Mouse (Mus musculus) embryo, embryonic 10.5 days (tissue): ENCODE measurements at regions not wholly inside any gene's neighbourhood (a gene's known extent, or its start where the extent isn't known, plus 50 kb on each side); places are given as distances from the start of the nearest gene placed in this dataset.
A peak's percentile ranks its signal among the peaks of the same experiment; 100 is the strongest.

Experiments used
- DNase-seq: peaks from one replicate; pipeline ENCODE4 v3.0.0-alpha.2; 2015; ENCODE audit warnings: low spot score

- no peak for DNase-seq
Measured at GRCm38 (mm10) chr5:119389857-119390256, 280.6 kb upstream of the Tbx3 start.

GRCm38 (mm10) chr5:119398475-119398874 lies 272.0 kb upstream of the Tbx3 start:
- no peak for DNase-seq

GRCm38 (mm10) chr5:119400223-119400935 lies 270.1 kb upstream of the Tbx3 start:
- peak; percentile 59 for DNase-seq

GRCm38 (mm10) chr5:119401915-119402314 lies 268.6 kb upstream of the Tbx3 start:
- DNase-seq, result no peak

- DNase-seq, result no peak
Measured at GRCm38 (mm10) chr5:119402651-119403050, 267.8 kb upstream of the Tbx3 start.

- no peak for DNase-seq
Measured at GRCm38 (mm10) chr5:119410966-119411365, 259.5 kb upstream of the Tbx3 start.

GRCm38 (mm10) chr5:119415835-119416234 lies 254.6 kb upstream of the Tbx3 start:
- DNase-seq, result peak; percentile 40

- DNase-seq, result no peak
Measured at GRCm38 (mm10) chr5:119418486-119418885, 252.0 kb upstream of the Tbx3 start.

- DNase-seq, result no peak
Measured at GRCm38 (mm10) chr5:119427511-119428019, 242.9 kb upstream of the Tbx3 start.

GRCm38 (mm10) chr5:119431271-119431756 lies 239.2 kb upstream of the Tbx3 start:
- no peak for DNase-seq

GRCm38 (mm10) chr5:119434572-119434971 lies 235.9 kb upstream of the Tbx3 start:
- DNase-seq, result no peak

- DNase-seq, result no peak
Measured at GRCm38 (mm10) chr5:119448494-119448893, 222.0 kb upstream of the Tbx3 start.

GRCm38 (mm10) chr5:119449166-119449565 lies 221.3 kb upstream of the Tbx3 start:
- DNase-seq, result no peak

GRCm38 (mm10) chr5:119459751-119460150 lies 210.7 kb upstream of the Tbx3 start:
- DNase-seq, result no peak

- peak; percentile 66 for DNase-seq
Measured at GRCm38 (mm10) chr5:119462659-119463530, 207.6 kb upstream of the Tbx3 start.

- DNase-seq, result no peak
Measured at GRCm38 (mm10) chr5:119464553-119464952, 205.9 kb upstream of the Tbx3 start.

GRCm38 (mm10) chr5:119467346-119468085 lies 203.0 kb upstream of the Tbx3 start:
- DNase-seq, result no peak

- DNase-seq, result no peak
Measured at GRCm38 (mm10) chr5:119477926-119478325, 192.5 kb upstream of the Tbx3 start.

GRCm38 (mm10) chr5:119478331-119478730 lies 192.1 kb upstream of the Tbx3 start:
- no peak for DNase-seq

GRCm38 (mm10) chr5:119480191-119481190 lies 190.0 kb upstream of the Tbx3 start:
- peak; percentile 48 for DNase-seq

GRCm38 (mm10) chr5:119483706-119484105 lies 186.8 kb upstream of the Tbx3 start:
- no peak for DNase-seq
